17 mouse cellular contexts compared by ENCODE assay signal in the genomic region with DNA sequence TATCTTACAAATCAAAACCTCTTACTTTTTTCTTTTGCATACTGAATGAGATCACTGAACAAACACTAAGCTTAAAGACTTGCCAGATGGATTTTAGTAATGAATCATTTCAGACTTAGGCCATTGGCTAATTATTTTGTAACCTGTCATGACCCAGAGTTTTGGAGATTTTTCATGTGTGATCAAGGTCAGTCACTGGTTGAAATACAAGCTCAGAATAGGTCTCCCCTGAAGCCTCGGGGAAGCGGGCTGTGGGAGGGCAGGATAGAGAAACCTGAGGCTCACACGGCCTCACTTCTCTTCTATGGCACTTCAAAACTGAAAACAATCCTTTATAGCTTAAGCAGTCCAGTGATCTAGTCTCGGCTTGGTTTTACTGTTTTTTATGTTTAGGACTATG.
DNase-seq lines count a peak whose midpoint lies in the region; ATAC-seq and TF ChIP-seq lines count a peak whose summit lies in the region.
"Had no signal": no experiment of that assay in that cellular context is flagged by ENCODE, and none has a peak within 500 bp of the region (broad histone marks: within the 10 kb centered on the region; RNA-seq: fewer than 3 reads in every experiment).

No protein-coding gene starts in this region.

- no peaks in the 10 kb centered on the region for H3K4me1 ChIP-seq in kidney, embryonic 14.5 days (ENCODE audit: control insufficient read depth, insufficient read depth, low read length)
- H3K4me1 ChIP-seq: embryonic facial prominence, embryonic 10.5 days; heart, embryonic 12.5 days; hindbrain, embryonic 15.5 days had no signal

- peak; percentile 39; the same call in 1 of the 2 replicates for ATAC-seq in kidney, embryonic 14.5 days (ENCODE audit: low FRiP score, low TSS enrichment)
- ATAC-seq in Patski: peak; percentile 65
- ATAC-seq: forebrain, embryonic 16.5 days; intestine, embryonic 16.5 days had no signal

- H3K4me2 ChIP-seq in kidney, embryonic 14.5 days (replicated peaks; ENCODE audit: low read depth, low read length): no peak overlapping the region
- H3K4me2 ChIP-seq: heart, embryonic 12.5 days; hindbrain, embryonic 15.5 days had no signal

- no peaks in the 10 kb centered on the region for H3K27me3 ChIP-seq in kidney, embryonic 14.5 days (ENCODE audit: control insufficient read depth, insufficient read depth, low read length)
- no peaks in the 10 kb centered on the region for H3K27me3 ChIP-seq in Patski
- H3K27me3 ChIP-seq: CH12.LX; heart, embryonic 12.5 days; hindbrain, embryonic 15.5 days had no signal

- TF ChIP-seq CTCF in Patski (IDR thresholded peaks at IDR 0.05): no peak

- CTCF ChIA-PET in Patski (lab: Charles Lee): interaction anchor here (0.9 to 1.2 kb wide), 2 partner anchors 76 to 82 kb away, joined by 3 to 4 read pairs; no protein-coding TSS in a partner anchor

- DNase-seq in kidney, postnatal 14 days: no peak
- DNase-seq in Patski (ENCODE audit: low read depth, low spot score): peak; percentile 9
- DNase-seq in adrenal gland, adult 8-10 months: peak; percentile 7
- DNase-seq in fat pad, adult 2 months (ENCODE audit: extremely low read depth, low read depth, low spot score): peak; percentile 82
- DNase-seq in right cerebral cortex, postnatal 10 days (ENCODE audit: low spot score in 2 of 2): no peak
- no peak for DNase-seq in lung, adult 18-20 months
- DNase-seq in right cerebral cortex, postnatal 36 days (ENCODE audit: low spot score in 2 of 2): no peak
- DNase-seq: cerebellum, adult 2 months; cerebellum, postnatal 10 days; gastrocnemius, postnatal 14 days had no signal

- 0 out of 2 replicates have a peak, but pooled peaks cover 3% of the 10 kb centered on the region for H3K9me3 ChIP-seq in kidney, embryonic 14.5 days (ENCODE audit: control insufficient read depth, low read length)
- H3K9me3 ChIP-seq: embryonic facial prominence, embryonic 10.5 days; hindbrain, embryonic 15.5 days had no signal

- H3K36me3 ChIP-seq in kidney, embryonic 14.5 days (ENCODE audit: control insufficient read depth, insufficient read depth, low read length): no peaks in the 10 kb centered on the region
- H3K36me3 ChIP-seq: embryonic facial prominence, embryonic 10.5 days; heart, embryonic 12.5 days; hindbrain, embryonic 15.5 days had no signal

- POLR2A ChIA-PET in Patski (lab: Charles Lee): interaction anchor here (0.5 kb wide), 1 partner anchor 30 kb away, joined by 3 read pairs; no protein-coding TSS in a partner anchor

- in situ Hi-C loops in Patski (cut with MboI; ENCODE audit: low pct_unique_long_range_greater_than_20kb): no loop called here

- H3K27ac ChIP-seq in kidney, embryonic 14.5 days (ENCODE audit: low read depth, low read length): no peak overlapping the region
- H3K27ac ChIP-seq: embryonic facial prominence, embryonic 10.5 days; hindbrain, embryonic 15.5 days had no signal

- no peak overlapping the region for H3K4me3 ChIP-seq in kidney, embryonic 14.5 days (ENCODE audit: low read length)
- H3K4me3 ChIP-seq: embryonic facial prominence, embryonic 10.5 days; heart, embryonic 12.5 days; hindbrain, embryonic 15.5 days had no signal

- no peak overlapping the region for H3K9ac ChIP-seq in kidney, embryonic 14.5 days (ENCODE audit: low read depth, low read length)
- H3K9ac ChIP-seq: heart, embryonic 12.5 days; hindbrain, embryonic 15.5 days had no signal

- WGBS in kidney, embryonic 14.5 days: 25% methylated on average over 4 of the region's 4 CpGs

Comparison
In these comparisons a context has a peak if more than half of its experiments do, and no peak if none do; other contexts are left out.
1. DNase-seq: peak in Patski (single experiment), adrenal gland, adult 8-10 months (single experiment) and fat pad, adult 2 months (single experiment); none in kidney, postnatal 14 days (single experiment), right cerebral cortex, postnatal 10 days (0 of 2), lung, adult 18-20 months (0 of 2) and right cerebral cortex, postnatal 36 days (0 of 2).